Mouse (Mus musculus) liver, embryonic 14.5 days (tissue): ENCODE data around the gene Pet100.

Experiments
- CTCF ChIP-seq: IDR thresholded peaks from 2 replicates; pipeline ENCODE4 v1.5.1; 2016; ENCODE audit warnings: antibody characterized with exemption, low read depth, control low read depth
- EP300 ChIP-seq: IDR thresholded peaks from 2 replicates; pipeline ENCODE4 v1.6.1; 2016; ENCODE audit warnings: antibody characterized with exemption, low read depth

DNA sequence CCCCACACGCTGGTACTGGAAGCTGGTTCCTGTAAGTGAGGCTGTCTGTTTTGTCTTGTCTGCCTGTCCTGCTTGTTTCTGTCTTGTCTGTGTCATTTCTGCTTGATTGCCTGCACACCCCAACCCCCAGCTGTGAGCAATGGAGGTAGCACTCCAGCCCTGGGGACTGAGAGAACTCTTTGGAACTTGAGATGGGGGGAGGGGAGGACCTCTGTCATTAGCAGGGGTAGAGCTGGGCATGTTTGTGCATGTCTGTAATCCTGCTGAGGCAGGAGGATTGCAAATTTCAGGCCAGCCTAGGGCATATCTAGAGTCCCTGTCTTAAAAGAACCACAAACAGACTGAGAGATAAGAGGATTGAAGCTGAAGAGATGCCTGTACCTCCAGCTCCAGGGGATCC, 22.1 kb upstream of the Pet100 start:
- TF ChIP-seq EP300 = no peak
- TF ChIP-seq CTCF = no peak
